Mouse (Mus musculus) cerebellum, postnatal 10 days (tissue): ENCODE results near the gene Cbx6.

Experiments
- DNase-seq, 2 experiments: peaks; one replicate each; pipeline ENCODE4 v3.0.0; 2021; ENCODE audit warnings: mixed read lengths in 2 of 2

Cbx6 gene

GRCm38 (mm10) chr15:79834130-79834880 lies at the start of gene Cbx6, which contains the start of gene Npcd:
Gene Cbx6 (minus strand): TSS chr15:79834688.
Gene Npcd (minus strand): TSS chr15:79834237.
- DNase-seq, result peak; percentile 100

GRCm38 (mm10) chr15:79883352-79883822 lies 48.9 kb upstream of the Cbx6 start:
- DNase-seq, result peak; percentile 97

DNA sequence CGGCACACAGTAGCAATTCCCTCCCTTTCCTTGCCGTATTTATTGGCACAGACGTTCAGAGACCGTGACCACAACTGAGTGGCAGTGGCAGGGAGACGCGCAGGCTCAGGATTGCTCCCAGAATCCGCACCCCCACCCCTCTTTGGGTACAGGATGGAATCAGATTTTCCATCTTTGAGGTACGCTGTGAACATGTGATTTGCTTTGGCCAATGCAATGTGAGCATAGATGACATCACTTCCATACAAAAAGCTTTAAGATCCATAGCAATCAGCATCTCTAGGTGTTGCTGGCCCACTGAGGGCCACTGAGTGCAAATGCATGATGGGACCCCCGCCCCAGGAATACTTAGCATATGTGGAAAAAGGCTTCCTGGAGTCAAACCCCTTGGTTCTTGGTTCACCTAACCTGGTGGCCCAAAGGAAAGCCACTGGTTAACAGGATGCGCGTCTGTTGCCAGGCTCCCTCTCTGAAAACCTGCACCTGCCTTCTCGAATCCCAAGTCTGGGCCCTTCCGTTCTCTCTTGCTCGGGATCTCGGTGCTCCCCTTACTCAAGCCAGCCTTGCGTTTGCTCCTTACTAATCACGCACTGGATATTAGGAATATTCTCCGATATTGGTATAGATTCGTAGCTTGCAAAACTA lies 48.3 kb upstream of the Cbx6 start:
- peak; percentile 63 to 73 for DNase-seq

DNA sequence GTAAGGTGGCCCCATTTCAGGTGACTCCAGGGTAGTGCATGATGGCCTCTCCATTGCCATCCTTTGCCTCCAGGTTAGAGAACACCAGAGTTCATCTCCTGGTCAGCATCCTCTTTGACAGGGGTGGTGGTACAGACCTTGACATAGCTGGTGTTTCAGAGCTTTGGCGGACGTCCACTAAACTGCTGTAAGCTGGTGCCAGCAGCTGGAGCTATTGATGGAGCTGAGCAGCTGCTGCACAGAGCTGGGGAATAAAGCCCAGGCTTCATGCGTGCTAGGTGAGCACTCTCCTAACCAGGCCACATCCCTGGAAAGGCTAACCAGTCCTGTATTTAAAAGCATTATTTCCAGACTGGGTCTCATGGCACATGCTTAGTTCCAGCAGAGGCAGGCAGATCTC lies 46.0 kb upstream of the Cbx6 start:
- no peak for DNase-seq

DNA sequence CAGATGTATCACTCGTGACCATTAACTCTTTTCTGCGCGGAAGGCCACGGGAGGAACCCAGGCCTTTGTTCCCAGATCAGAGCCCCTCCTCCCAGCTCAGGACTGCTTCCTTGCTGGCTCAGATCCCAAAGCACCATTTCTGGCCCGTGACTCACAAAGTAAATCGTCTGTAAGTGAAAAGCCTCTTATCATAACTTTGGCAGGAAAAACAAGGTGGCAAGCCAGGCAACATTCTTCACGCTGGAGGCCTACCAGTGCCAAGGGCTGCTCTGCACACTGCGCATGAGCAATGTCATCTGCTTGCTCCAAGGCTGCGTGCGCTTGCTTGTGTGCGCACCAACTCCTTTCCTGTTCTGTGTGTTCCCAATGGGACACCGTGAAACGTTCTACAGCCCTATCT lies 44.8 kb upstream of the Cbx6 start:
- peak; percentile 94 for DNase-seq

- DNase-seq, result peak in 1 of 2 experiments; percentile 26
Observed at GRCm38 (mm10) chr15:79878725-79879136, 44.2 kb upstream of the Cbx6 start.

- DNase-seq, result peak; percentile 62 to 74
Observed at GRCm38 (mm10) chr15:79875261-79875995, 40.9 kb upstream of the Cbx6 start.

- DNase-seq, result no peak
Observed at GRCm38 (mm10) chr15:79873995-79874394, 39.5 kb upstream of the Cbx6 start.

DNA sequence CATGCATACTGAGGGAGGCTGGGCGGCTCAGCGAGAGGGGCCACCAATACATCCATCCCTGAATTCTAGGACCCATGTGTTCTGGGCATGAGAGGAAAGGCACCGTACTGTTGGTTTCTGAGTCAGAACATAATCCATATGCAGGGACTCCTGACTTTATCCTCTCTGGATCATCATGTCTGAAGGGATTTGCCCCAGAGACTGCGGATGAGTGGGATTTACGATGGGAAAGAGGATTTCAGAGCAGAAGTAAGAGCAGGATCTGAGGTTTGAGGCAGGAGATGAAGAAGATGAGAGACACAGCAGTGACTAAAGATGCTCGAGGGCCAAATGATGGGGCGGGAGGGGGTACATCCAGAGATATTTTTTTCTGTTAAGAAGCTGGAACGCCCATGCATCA lies 39.1 kb upstream of the Cbx6 start:
- DNase-seq, result no peak

GRCm38 (mm10) chr15:79867260-79868002 lies 32.9 kb upstream of the Cbx6 start:
- no peak for DNase-seq

GRCm38 (mm10) chr15:79859821-79860220 lies 25.3 kb upstream of the Cbx6 start:
- DNase-seq, result peak in 1 of 2 experiments; percentile 43

- DNase-seq, result no peak
Observed at GRCm38 (mm10) chr15:79858979-79859378, 24.5 kb upstream of the Cbx6 start.

DNA sequence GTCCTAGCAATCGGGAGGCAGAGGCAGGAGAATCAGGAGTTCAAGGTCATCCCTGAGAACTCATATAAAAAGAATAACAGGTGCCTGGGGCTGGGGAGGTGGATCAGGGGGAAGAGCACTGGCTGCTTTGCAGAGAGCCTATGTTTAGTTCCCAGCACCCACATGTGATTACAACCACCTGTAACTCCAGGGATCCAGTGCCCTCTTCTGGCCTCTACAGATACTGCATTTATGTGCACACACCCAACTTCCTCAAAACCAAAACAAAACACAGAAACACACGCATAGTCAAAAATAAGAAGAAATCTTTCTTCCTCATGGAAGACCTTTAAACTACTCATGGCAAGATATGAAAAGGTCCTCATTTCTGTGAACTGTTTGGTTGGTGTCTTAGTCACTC lies 15.7 kb upstream of the Cbx6 start:
- no peak for DNase-seq

DNA sequence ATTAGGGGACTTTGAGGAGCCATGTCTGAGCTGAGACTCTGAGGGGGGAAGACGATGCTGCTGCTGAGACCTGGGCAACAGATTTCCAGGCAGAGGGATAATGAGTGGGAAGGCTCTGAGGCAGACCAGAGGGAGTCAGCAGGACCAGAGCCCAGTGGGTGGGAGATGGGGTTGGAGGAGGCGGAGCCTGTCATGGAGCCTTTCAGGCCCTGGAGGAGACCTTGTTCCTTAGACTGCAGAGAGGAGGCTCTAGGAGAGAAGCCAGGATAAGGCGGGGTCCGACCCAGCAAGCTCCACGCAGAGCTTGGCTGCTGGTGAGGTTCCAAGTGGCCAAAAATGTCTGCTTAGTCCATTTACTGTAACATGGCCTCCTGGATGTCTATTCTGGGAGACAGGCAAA lies 12.6 kb upstream of the Cbx6 start:
- peak; percentile 62 to 64 for DNase-seq

- peak; percentile 12 to 16 for DNase-seq
Observed at GRCm38 (mm10) chr15:79845986-79846385, 11.5 kb upstream of the Cbx6 start.

GRCm38 (mm10) chr15:79842985-79843384 lies 8.5 kb upstream of the Cbx6 start:
- no peak for DNase-seq

- no peak for DNase-seq
Observed at GRCm38 (mm10) chr15:79840281-79840680, 5.8 kb upstream of the Cbx6 start.

- peak in 1 of 2 experiments; percentile 25 for DNase-seq
Observed at GRCm38 (mm10) chr15:79834881-79835260, 383 bp upstream of the Cbx6 start.

DNA sequence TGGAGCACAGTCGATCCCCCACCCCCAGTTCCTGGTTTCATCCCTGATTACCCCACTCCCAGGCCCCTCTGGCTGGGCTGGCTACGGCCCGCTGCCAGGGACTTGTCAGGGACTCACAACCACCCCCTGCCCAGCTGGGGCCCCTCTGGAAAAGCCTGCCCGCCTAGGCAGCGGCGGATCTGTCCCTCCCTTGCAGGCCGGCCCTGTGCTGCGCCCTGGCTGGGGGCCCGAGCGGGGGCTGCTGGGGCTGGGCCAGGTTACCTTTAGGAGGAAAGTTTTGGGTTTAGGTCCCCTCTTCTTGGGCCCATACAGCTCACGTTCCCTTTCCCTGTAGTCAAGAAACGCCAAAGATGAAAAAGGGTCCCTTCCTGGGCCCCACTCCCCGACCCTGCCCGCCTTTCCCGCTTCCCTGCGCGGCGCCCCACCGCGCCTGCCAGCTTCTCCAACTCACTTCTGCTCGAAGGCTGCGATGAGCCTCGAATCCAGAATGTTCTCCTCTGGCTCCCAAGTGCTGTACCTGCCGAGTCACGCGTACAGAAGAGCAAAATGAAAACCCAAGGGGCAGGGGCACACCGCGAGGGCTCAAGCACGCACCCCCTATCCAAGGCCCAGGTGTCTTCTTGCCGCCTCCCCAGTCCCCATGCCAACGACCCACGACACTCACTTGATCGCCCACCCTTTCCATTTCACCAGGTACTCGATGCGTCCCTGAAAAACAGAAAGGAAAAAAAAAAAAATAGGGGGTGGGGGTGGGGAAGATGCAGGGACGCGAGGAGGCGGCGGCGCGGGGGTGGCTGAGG lies 1.0 kb downstream of the Cbx6 start:
- peak; percentile 74 to 76 for DNase-seq

DNA sequence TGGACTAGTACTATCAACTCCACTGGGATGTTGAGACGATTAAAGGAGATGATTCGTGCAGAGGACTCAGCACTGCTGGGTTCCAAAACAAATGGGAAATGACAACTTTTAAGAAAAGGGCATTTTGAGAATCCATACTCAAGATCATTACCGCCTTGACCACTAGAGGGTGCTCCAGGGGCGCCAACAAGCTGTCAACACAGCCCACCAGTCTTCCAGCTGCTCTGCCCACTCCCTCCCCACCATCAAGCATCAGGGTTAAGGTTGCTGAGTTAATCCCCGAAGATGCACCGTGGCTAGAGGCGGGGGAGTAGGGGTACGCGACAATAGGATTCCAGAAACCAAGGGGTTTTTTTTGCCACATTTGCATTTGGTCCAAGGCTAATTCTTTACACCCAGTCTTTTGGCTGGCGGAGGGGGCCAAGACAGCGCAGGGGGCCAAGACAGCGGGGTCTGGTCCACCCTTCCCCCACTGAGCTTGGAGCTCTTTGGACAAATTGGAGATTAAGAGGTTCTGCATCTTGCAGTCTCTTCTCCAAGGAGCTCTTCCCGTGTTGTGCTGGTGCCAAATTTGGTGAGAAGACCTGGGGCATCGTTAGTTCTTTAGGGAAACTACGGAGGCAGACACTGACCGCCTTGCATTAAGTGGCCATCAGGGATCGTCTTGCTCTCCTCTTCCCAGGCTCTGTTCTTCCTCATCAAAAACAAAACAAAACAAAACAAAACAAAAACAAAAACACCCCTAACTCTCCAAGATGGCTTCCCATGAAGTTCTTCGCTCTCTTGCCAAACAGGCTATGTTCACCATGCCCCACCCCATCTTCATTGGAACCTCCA lies 2.2 kb downstream of the Cbx6 start:
- DNase-seq, result peak; percentile 93 to 95

GRCm38 (mm10) chr15:79830388-79830787 lies 4.1 kb downstream of the Cbx6 start:
- DNase-seq, result peak; percentile 89 to 93
